Mouse (Mus musculus): ENCODE measurements around the gene Echdc1. TPM values are rescaled to one million over a fixed set of nuclear protein-coding genes. Genes with fewer than 3 reads are reported as not detected.

The Echdc1 gene
- 99.0 TPM for polyA plus RNA-seq (2014; fragmentation: Illumina TruSeq; extraction: RNeasy Lipid Tissue Mini Kit (QIAGEN cat#74804); ENCODE audit: low replicate concordance)

GRCm38 (mm10) chr10:29313064-29313638 lies at the start of gene Echdc1:
Gene Echdc1, plus strand, starts transcription at chr10:29313166.

GRCm38 (mm10) chr10:29362197-29362900 lies 49.4 kb downstream of the Echdc1 start, which contains the start of gene Rnf146:
Gene Rnf146, minus strand, starts transcription at chr10:29362442.

Other genes starting within 250 kb of the Echdc1 start
- gene Soga3, start 169.3 kb upstream of the Echdc1 start, polyA plus RNA-seq (2014; fragmentation: Illumina TruSeq; extraction: RNeasy Lipid Tissue Mini Kit (QIAGEN cat#74804); ENCODE audit: low replicate concordance) = 1.2 TPM
- gene Gm49353, start 114.2 kb upstream of the Echdc1 start, polyA plus RNA-seq (2014; fragmentation: Illumina TruSeq; extraction: RNeasy Lipid Tissue Mini Kit (QIAGEN cat#74804); ENCODE audit: low replicate concordance) = not detected
- 1.2 TPM for gene 9330159F19Rik, start 101.6 kb upstream of the Echdc1 start, polyA plus RNA-seq (2014; fragmentation: Illumina TruSeq; extraction: RNeasy Lipid Tissue Mini Kit (QIAGEN cat#74804); ENCODE audit: low replicate concordance)
- gene Rnf146, start 49.3 kb downstream of the Echdc1 start, polyA plus RNA-seq (2014; fragmentation: Illumina TruSeq; extraction: RNeasy Lipid Tissue Mini Kit (QIAGEN cat#74804); ENCODE audit: low replicate concordance) = 72.7 TPM
- gene Rspo3, start 222.7 kb downstream of the Echdc1 start, polyA plus RNA-seq (2014; fragmentation: Illumina TruSeq; extraction: RNeasy Lipid Tissue Mini Kit (QIAGEN cat#74804); ENCODE audit: low replicate concordance) = 6.3 TPM

All from small intestine, adult 10 weeks (tissue).